Mouse (Mus musculus): ENCODE results near the gene Wbp2nl. TPM values are rescaled to one million over a fixed set of nuclear protein-coding genes. Genes with fewer than 3 reads are reported as not detected.

Wbp2nl gene
- not detected for total RNA-seq (2021)
- long read RNA-seq, result 0 reads

DNA sequence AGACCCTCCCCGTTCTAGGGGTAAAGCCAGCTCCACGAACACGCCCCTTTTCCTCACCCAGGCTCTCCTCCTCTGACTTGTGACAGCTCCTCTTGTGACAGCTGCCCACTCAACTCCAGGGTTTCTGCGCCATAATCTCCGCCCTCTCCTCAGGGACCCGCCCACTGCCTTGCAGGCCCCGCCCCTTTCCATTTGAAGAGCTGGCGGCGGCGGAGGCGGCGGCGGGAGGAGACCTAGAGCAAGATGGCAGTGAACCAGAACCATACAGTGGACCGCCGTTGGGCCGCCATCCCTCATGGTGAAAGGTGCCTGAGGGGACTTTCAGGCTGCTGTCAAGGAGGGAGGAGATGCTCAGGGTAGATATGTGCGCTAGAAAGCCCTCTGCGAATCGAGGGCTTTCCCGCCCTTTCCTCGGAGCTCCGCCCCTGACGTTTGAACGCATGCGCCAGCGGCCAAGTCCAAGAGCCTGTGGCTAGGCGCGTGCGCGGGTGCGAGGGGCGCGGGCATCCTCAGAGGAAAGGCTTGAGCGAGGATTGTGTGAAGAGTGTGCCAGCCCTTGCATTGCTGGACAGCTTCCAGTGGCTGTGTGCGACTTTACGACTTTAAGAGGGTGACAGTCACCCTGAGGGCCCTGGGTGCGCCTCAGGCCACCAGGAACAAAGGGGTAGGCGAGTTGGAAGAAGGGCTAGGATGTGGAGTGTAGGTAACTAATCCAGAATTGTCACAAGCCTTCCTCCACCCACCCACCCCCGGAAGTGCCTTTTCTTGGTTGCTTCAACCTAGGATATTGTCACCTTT is at the start of gene Wbp2nl:
TSS of gene Wbp2nl (plus strand) at position 191 of the 798 bp plus-strand sequence.
- no peak for DNase-seq (ENCODE audit: low spot score in 2 of 2)

DNA sequence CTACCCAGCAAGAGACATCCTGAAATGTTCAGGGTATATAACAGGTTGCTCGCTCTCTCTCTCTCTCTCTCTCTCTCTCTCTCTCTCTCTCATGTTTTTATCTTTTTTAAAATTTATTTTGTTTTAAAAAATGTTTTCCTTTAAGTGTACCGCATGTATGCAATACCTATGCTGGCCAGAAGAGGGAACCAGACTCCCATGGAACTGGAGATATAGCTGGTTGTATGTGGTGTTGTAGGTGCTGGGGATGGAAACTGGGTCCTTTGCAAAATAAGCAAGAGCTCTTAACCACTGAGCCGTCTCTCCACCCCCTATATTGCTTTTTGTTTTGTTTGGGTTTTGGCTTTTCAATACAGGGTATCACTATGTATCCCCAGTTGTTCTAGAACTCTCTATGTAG is 47.2 kb upstream of the Wbp2nl start:
- DNase-seq (ENCODE audit: low spot score in 2 of 2), result no peak

DNA sequence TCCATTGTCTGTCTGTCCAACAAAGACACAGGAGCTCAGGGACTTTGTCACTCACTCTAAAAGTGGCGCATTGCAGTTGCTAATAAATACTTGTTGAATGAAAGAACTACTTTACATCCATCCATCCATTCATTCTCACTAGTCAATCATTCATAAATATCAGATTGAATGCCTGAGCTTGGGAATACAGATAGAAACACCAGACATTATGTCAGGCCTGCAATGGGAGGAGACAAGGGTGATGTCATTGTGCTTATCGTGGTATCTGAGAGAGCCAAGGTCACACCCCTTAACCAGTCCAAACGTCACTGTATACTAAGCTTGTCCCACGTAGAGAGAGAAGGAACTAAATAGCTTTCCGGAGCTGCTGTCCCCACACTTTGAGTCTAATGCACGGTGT is 46.7 kb upstream of the Wbp2nl start, which contains the start of gene 1500009C09Rik:
TSS of gene 1500009C09Rik (plus strand) at position 301 of the 400 bp plus-strand sequence.
- no peak for DNase-seq (ENCODE audit: low spot score in 2 of 2)

DNA sequence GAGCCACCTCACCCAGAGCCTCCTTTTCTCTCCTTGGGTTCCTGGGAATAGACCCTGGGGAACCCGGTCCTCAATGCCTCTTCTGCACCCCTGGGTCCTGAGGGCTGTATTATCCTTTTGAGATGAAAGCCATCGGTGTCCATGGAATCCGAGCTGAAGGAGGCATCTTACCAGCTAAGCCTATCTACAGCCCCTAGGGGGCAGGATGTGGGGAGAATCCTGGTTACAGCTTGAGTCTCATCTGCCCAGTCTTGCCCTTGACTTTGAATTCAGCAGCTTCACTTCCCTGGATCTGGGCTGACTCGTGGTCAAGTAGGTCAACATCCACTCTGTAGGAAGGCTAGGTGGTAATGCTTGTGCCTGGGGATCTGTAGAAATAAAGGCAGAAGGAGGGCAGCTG is 43.5 kb upstream of the Wbp2nl start:
- peak in 1 of 2 experiments; percentile 41 for DNase-seq (ENCODE audit: low spot score in 2 of 2)

DNA sequence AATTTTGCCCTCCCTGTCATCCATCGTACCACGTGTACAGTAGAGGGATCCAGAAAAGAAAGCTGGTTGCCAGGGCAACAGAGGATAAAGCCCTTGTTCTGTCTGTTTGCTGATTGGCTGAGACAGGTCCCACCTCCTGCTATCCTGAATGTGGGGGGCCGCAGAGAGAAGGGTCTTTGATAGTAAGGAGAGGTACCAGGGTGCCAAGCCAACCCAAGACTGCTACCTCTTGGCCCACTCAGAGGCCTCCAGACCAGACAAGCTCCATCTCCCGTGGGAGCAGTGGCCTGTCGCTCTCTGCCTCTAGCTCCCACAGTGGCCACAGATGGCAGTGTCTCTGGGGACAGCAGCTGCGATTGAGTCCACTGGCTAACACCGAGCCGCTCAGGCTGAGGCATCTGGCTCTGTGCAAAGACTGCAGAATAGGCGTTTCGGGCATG is 42.8 kb upstream of the Wbp2nl start:
- DNase-seq (ENCODE audit: low spot score in 2 of 2), result peak; percentile 88 to 95

DNA sequence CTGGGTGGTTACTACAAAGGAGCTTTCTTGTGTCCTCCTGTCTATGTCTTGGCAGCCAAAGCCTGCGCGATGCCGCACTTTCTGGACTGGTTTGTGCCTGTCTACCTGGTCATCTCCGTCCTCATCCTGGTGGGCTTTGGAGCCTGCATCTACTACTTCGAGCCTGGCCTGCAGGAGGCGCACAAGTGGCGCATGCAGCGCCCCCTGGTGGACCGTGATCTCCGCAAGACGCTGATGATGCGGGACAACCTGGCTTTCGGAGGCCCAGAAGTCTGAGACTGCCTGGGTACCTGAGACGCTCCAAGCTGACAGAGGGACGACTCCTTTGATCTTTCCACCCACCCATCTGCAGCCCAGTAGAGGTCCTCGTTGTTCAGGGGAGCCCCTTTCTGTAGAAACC is 39.2 kb upstream of the Wbp2nl start:
- peak; percentile 61 to 83 for DNase-seq (ENCODE audit: low spot score in 2 of 2)

DNA sequence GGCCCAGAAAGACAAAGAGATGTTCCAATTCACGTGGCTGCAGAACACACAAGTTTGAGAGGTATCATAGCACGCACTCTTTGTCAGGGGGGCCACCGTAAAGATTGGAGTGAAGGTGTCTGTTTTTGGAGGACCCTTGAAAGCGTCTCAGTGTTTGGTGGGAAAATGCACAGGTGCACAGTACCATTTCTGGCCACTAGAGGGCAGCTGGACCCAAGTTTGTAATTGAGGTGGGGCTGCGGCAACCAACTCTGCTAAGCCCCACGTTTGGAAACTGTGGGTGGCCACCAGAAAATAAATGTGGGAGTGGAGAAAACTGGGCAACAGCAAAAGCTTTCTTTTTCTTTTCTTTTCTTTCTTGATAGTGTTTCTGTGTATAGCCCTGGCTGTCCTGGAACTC is 32.4 kb upstream of the Wbp2nl start:
- peak in 1 of 2 experiments; percentile 80 for DNase-seq (ENCODE audit: low spot score in 2 of 2)

DNA sequence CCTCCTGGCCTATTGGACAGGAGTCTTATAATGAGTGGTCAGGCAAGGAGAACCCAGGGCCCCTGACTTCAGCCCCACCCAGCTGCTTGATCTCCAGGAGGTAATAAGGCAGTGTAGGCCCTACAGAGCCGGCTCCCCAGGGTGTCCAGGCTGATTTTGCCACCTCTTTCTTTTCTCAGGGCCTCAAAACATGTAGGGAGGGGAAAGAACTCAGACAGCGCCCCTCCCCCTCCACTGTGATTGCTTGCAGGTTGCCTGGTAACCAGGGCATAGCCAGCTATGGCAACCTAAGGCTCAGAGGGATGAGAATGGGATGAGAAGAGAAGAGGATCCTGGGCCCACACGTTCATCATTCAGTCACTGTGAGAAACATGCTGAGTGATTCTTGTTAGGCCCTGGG is 30.6 kb upstream of the Wbp2nl start:
- peak in 1 of 2 experiments; percentile 72 for DNase-seq (ENCODE audit: low spot score in 2 of 2)

DNA sequence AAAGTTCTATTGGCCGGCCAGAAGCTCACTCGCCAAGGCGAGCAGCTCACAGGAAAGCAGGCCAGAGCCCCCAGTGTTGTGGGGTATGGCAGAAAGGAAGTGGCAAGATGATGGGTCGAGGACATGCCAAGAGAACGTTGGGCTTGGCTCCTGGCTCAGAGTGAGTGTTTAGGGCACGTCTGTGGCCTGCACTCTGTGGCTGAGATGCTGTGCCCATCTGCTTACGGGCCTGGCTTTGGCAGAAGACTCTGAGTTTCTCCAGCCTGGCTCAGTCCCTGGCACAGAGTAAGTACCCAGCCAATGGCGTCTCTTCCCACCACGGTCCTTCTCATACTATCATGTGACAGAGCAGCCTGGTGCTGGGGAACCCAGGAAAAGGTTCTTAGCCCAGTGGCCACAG is 30.0 kb upstream of the Wbp2nl start:
- DNase-seq (ENCODE audit: low spot score in 2 of 2), result no peak

DNA sequence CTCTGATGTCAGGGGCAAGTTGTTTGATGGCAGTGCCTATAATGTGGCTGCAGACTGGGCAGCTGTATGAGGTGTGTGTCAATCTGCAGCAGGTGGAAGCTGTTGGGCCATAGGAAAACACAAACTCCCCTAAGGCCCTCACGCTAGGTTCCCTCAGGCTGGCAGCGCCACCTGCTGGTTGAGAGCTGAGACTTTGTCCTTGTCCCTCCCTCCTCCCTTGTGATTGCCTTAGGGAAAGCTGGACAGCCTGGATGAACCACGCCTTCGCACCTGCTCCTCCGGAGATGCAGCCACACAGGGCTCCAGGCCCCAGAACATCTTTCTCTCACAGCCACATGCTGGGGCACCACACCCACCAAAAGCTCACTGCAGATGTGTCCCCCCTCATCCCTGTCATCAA is 27.6 kb upstream of the Wbp2nl start:
- DNase-seq (ENCODE audit: low spot score in 2 of 2), result peak in 1 of 2 experiments; percentile 67

DNA sequence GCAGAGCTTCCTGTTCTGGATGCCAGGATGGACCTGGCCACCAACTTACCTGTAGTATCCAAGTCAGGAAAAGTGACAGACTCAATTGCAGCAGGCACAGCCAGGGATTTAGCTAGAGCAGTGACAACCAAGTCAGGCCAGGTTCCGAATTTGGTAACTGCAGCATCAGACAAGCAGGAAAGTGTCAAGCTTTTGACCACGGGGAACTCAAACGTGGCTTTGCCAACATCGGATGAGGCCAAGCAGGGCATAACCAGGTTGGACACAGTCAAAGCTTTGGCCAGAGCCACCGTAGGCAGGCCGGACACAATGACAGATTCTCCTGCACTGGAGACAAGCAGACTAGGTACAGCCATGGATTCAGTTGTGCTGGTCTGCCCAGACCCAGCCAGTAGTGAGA is 26.5 kb upstream of the Wbp2nl start:
- DNase-seq (ENCODE audit: low spot score in 2 of 2), result no peak

DNA sequence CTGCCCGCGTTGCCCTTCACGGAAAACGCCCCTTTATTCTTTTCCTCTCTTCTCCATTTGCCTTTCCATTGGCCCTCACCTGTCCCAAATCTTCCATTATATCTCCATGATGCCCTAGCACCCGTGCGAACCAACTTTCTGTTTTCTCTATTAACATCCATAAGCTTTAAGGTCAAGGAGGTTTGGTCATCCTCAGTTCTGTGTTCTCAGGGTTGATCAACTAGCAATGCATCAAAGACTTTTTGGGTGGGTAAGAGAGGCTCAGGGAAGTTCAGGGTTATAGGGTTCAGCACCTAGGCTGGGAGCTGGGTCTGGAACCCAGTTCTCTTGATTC is 24.2 kb upstream of the Wbp2nl start, which contains the start of gene Sept3:
TSS of gene Sept3 (plus strand) at position 301 of the 334 bp plus-strand sequence.
- no peak for DNase-seq (ENCODE audit: low spot score in 2 of 2)

DNA sequence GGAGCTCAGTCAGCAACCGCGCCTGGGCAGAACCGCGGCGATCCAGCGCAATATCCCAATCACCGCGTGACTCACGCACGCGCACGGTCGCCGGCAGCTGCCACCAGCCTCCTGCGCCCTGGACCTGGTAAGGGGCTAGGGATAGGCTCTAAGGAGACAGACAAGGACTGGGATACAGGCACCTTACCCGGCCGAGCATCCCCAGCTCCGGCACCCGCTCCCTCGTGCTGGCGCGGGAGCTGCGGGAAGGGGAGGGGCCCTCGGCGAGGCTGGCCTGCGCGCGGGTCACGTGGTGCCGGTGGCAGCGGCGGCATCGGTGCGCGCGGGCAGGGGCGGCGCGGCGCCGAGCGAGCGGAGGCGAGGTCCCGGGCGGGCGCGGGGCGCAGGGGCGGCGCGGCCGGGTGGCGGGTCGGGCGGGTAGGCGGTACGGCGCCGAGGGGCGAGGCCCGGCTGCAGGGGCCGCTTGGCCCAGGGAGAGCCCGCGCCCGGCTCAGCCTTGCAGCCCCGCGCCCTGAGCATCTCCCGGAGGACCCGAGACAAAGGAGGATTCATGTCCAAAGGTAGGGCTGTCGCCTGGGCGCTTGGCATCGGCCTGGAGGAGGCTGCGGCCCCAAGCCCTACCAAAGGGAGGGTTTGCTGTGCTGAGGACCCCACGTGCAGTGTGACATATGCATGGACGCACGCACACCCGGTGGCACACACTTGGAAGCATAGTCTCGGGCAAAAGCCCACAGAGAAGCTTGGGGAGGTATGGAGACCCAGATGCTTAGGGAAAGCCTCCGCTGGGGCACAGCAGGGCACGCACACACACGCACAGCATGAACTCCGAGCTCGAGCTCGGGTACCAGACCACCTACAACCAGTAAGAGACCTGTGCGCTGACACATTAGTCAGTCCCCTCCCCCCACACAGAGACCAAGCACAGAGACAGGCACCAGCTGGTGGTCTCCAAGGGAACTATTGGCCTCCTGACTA is 23.5 kb upstream of the Wbp2nl start:
- DNase-seq (ENCODE audit: low spot score in 2 of 2), result peak; percentile 80 to 83

DNA sequence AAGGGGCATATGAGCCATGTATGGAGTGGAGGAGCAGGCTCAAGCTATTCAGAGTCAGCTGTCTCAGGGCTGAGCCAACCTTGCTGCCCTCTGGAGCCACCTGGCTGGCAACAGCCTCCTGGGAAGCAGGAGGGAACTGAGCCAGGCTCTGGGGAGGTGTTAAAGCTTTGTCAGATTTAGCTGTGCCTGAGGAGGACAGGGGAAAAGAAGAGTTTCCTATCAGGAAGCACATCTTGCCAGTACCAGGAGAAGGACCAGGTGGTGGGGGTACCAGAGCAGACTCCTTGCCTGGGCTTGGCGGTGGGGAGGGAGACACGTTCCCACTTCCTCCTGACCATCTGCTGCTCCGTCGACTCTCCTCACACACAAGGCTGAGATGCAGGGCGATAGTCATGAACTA is 21.2 kb upstream of the Wbp2nl start:
- DNase-seq (ENCODE audit: low spot score in 2 of 2), result no peak

DNA sequence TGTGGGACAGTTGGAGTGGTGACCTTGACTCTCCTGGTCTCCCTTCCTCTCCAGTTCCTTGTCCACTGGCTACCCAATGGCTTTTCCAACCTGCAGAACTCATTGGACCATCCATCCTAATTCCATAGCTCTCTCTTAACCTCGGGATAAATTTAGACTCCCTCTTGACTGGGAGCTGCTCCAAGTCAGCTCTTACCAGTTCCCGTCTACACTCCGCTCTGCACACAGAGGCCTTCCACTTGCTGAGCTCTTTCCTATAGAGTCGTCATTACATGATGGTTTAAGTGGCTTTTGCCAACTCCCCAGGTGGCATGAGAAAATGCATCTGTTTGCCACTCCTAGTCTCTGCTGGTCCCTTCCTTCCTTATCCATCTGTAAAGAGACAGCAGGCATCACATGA is 18.1 kb upstream of the Wbp2nl start:
- no peak for DNase-seq (ENCODE audit: low spot score in 2 of 2)

DNA sequence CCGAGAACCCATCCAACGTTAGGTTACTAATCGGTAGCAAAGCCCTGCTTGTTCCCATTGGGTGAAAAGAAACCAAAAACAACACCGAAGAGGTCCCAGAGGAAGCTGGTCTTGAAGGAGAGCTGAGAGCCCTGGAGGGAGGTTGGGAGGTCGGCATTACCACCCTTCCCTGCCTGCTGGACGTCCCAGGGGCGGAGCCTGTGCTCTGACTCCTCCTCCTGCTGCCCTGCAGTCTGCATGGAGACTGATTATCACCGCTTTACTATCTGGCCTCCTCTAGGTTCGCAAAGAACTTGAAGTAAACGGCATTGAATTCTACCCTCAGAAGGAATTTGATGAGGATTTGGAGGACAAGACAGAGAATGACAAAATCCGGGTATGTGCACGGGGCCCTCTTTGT is 12.6 kb upstream of the Wbp2nl start:
- DNase-seq (ENCODE audit: low spot score in 2 of 2), result no peak

DNA sequence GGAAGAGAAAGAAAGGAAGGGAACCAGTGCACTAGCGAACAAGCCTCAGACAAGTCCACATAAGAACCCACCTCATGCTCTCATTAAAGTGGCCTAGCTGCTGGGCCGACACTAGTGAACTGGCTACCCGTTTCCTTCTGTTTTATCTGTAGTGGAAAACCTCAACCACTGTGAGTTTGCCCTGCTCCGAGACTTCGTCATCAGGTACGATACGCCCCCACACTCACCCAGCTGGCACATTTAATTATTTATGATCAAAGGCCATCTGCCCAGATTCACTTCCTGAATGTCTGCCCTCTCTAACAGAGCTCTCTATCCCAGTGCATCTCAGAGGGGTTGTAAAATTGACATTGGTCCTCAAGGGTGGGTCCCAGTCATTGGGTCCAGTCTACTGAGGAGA is 8.5 kb upstream of the Wbp2nl start:
- DNase-seq (ENCODE audit: low spot score in 2 of 2), result no peak

DNA sequence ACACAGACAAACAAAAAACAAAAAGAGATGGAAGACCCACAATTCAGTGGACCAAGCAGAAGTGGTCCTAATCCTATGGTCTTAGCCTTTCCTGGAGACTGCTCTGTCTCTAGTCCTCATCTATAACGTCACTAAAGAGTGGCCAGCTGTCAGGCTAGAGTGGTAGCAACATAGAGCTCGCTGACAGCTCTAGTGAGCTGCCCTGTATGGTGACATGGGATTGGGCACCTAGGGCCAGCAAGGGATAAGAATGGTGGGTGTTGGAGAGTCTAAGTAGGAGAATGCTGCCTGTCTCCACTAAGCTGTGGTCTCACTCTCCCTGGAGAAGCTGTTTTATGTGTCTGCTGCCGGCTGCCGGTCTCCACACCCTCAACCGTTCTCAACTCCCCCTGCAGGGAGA is 5.9 kb upstream of the Wbp2nl start:
- no peak for DNase-seq (ENCODE audit: low spot score in 2 of 2)

DNA sequence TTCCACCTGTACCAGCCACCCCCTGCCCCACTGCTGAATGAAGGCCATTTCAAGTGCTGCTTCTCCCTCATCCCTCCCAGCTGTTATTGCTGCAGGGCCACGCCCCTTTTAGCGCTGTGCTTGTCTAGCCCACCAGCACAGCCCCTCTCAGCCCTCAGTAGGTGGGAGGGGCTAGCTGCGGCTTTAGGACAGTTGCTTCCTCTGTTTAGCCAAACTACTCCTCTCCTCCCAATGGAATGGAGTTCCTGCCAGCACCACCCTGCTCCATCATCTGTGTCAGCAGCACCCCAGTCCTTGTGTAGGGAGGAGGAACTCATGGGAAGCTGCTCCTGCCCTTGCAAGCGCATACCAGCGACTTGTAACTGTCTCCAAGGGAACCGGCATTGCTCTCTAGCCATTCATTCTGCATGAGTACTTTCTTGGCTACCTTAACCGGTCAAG is 5.5 kb upstream of the Wbp2nl start:
- peak in 1 of 2 experiments; percentile 34 for DNase-seq (ENCODE audit: low spot score in 2 of 2)

DNA sequence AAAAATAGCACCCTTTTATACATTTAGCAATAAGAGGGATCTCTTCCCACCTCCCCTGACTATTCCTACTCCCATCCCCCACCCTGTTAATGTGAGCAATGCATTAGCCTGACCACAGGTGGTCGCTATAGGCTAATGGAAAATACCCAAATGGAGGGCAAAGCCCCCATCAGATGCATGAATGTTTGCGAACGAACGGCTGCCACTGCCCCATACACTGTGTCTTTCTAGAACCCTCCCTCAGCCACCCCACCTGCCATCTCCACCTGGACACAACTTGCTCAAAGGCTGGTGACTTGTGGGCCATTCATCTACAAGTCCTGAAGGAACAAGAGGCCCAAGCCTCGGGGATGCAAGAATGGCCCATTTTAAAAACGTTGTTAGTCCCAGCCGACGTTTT is 4.7 kb upstream of the Wbp2nl start:
- peak in 1 of 2 experiments; percentile 42 for DNase-seq (ENCODE audit: low spot score in 2 of 2)

DNA sequence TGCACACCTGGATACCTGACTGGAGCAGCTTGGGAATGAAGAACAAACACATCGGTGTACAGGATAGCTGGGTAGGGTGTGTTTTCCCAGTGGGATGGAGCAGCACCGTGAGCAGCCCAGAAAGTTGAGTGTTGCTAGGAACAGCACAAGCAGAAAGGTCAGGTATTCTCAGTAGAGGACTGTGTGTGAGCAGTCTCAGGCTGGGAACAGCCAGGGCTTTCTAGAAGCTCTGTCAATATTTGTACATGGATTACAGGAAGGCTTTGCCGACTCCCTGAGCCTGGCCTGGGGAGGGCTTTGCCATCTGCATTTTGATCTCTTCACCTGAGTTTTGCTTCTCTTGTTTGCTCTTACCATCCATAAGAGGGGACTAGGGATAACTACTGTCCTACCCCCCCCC is 8.4 kb downstream of the Wbp2nl start:
- no peak for DNase-seq (ENCODE audit: low spot score in 2 of 2)

DNA sequence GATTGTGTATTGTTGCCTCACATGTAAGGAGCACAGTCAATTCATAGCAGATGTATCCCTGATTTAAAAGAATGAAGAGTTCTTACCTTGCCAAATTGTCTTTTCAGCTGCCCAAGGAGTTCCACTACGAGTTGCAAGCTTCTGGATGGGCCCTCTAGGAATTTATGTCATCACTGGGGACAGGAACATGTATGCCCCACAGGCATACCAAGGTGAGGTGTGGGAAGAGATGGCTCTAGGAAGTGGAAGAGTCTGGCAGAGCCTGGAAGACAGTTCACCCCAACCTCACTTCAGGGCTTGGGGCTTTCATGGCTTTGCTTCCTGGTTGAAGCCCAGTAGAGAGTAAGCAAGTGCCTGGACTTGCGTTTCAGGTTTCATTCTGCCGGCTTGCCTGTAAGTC is 9.7 kb downstream of the Wbp2nl start:
- no peak for DNase-seq (ENCODE audit: low spot score in 2 of 2)
